8 mouse cellular contexts compared by ENCODE assay signal in genomic region chr10:7955634-7956121, GRCm38 (mm10). TPM values are rescaled to one million over a fixed set of nuclear protein-coding genes. Genes with fewer than 3 reads are reported as not detected.
DNase-seq lines count a peak whose midpoint lies in the region; ATAC-seq and TF ChIP-seq lines count a peak whose summit lies in the region.

No protein-coding gene starts in this region.

- peak overlapping the region; percentile 80 for H3K4me2 ChIP-seq in forebrain, postnatal 0 days (ENCODE audit: low read depth)
- peak overlapping the region; percentile 93 for H3K4me2 ChIP-seq in hindbrain, embryonic 16.5 days (ENCODE audit: low read length)
- peak overlapping the region; percentile 84 for H3K4me2 ChIP-seq in neural tube, embryonic 12.5 days (replicated peaks)

- H3K9ac ChIP-seq in forebrain, postnatal 0 days: peak overlapping the region; percentile 98
- H3K9ac ChIP-seq in hindbrain, embryonic 16.5 days (ENCODE audit: low read depth, low read length): peak overlapping the region; percentile 100
- peak overlapping the region; percentile 96 for H3K9ac ChIP-seq in neural tube, embryonic 12.5 days

- H3K27ac ChIP-seq in kidney, adult 2 months (ENCODE audit: insufficient read depth, low read depth, low read length): no peak overlapping the region
- peak overlapping the region; percentile 98 for H3K27ac ChIP-seq in forebrain, postnatal 0 days (ENCODE audit: low read depth, low read length)
- peak overlapping the region; percentile 99 for H3K27ac ChIP-seq in hindbrain, embryonic 16.5 days (ENCODE audit: low read depth, low read length)
- peak overlapping the region; percentile 98 for H3K27ac ChIP-seq in neural tube, embryonic 12.5 days
- no peak overlapping the region for H3K27ac ChIP-seq in thymus, adult 2 months (ENCODE audit: control insufficient read depth, insufficient read depth, low read length)

- under 1% methylated on average over 38 of the region's 76 CpGs for WGBS in kidney, adult 2 months
- WGBS in forebrain, postnatal 0 days: 0% methylated on average over 31 of the region's 76 CpGs
- WGBS in hindbrain, embryonic 16.5 days: 0% methylated on average over 8 of the region's 76 CpGs
- WGBS in neural tube, embryonic 12.5 days: 0% methylated on average over 17 of the region's 76 CpGs
- WGBS in thymus, adult 2 months: 2% methylated on average over 31 of the region's 76 CpGs

- H3K27me3 ChIP-seq in kidney, adult 2 months (replicated peaks; ENCODE audit: control insufficient read depth, insufficient read depth, low read length): no peaks in the 10 kb centered on the region
- no peaks in the 10 kb centered on the region for H3K27me3 ChIP-seq in forebrain, postnatal 0 days (ENCODE audit: insufficient read depth, low read length)
- H3K27me3 ChIP-seq in hindbrain, embryonic 16.5 days (replicated peaks; ENCODE audit: control insufficient read depth, insufficient read depth, low read length): no peaks in the 10 kb centered on the region
- no peaks in the 10 kb centered on the region for H3K27me3 ChIP-seq in neural tube, embryonic 12.5 days (replicated peaks)
- no peaks in the 10 kb centered on the region for H3K27me3 ChIP-seq in thymus, adult 2 months (ENCODE audit: control insufficient read depth, insufficient read depth, low read length)

- ATAC-seq in forebrain, postnatal 0 days: peak; percentile 56
- ATAC-seq in hindbrain, embryonic 16.5 days: peak; percentile 66
- peak; percentile 73 for ATAC-seq in neural tube, embryonic 12.5 days (ENCODE audit: low FRiP score, low read depth)

- no peak for DNase-seq in kidney, adult 2 months
- DNase-seq in kidney, postnatal 14 days: no peak
- peak; percentile 38 for DNase-seq in brain, adult 2 months (ENCODE audit: low read depth, low spot score)
- DNase-seq in forebrain, postnatal 0 days: peak; percentile 48
- DNase-seq in liver: peak; percentile 57
- DNase-seq in thymus, adult 2 months: peak; percentile 51

- H3K4me3 ChIP-seq in kidney, adult 2 months (ENCODE audit: insufficient read depth, low read depth, low read length): peak overlapping the region; percentile 95
- peak overlapping the region; percentile 100 for H3K4me3 ChIP-seq in forebrain, postnatal 0 days (ENCODE audit: low read depth, low read length)
- H3K4me3 ChIP-seq in hindbrain, embryonic 16.5 days (ENCODE audit: low read length): peak overlapping the region; percentile 85
- peak overlapping the region; percentile 90 for H3K4me3 ChIP-seq in neural tube, embryonic 12.5 days
- H3K4me3 ChIP-seq in thymus, adult 2 months (ENCODE audit: control insufficient read depth, insufficient read depth, low read length): peak overlapping the region; percentile 65

- no peak for TF ChIP-seq POLR2A in kidney, adult 2 months (IDR thresholded peaks at IDR 0.05; ENCODE audit: low read depth, low read length)
- TF ChIP-seq POLR2A in thymus, adult 2 months (IDR thresholded peaks at IDR 0.05; ENCODE audit: control insufficient read depth, extremely low read depth, insufficient read depth, low read length, poor library complexity): no peak

- no peak for TF ChIP-seq CTCF in kidney, adult 2 months (conservative IDR thresholded peaks at IDR 0.05; ENCODE audit: insufficient read depth, insufficient read length, low read depth, low read length)
- no peak for TF ChIP-seq CTCF in forebrain, postnatal 0 days (IDR thresholded peaks at IDR 0.05; ENCODE audit: low read depth)
- TF ChIP-seq CTCF in thymus, adult 2 months (IDR thresholded peaks at IDR 0.05; ENCODE audit: borderline replicate concordance, control insufficient read depth, extremely low read depth, insufficient read depth, low read length, poor library complexity): no peak

- peaks cover 16% of the 10 kb centered on the region; the same call in 1 of the 2 replicates for H3K4me1 ChIP-seq in kidney, adult 2 months (ENCODE audit: control insufficient read depth, insufficient read depth, low read length)
- peaks cover 13% of the 10 kb centered on the region for H3K4me1 ChIP-seq in forebrain, postnatal 0 days (ENCODE audit: insufficient read depth)
- H3K4me1 ChIP-seq in hindbrain, embryonic 16.5 days (ENCODE audit: control insufficient read depth, insufficient read depth, low read depth, low read length): peaks cover 19% of the 10 kb centered on the region
- H3K4me1 ChIP-seq in neural tube, embryonic 12.5 days: peaks cover 15% of the 10 kb centered on the region
- H3K4me1 ChIP-seq in thymus, adult 2 months (replicated peaks; ENCODE audit: control insufficient read depth, insufficient read depth, low read length): peaks cover 4% of the 10 kb centered on the region; the same call in 1 of the 2 replicates

- no peaks in the 10 kb centered on the region for H3K9me3 ChIP-seq in forebrain, postnatal 0 days (ENCODE audit: low read length)
- H3K9me3 ChIP-seq in hindbrain, embryonic 16.5 days (ENCODE audit: control insufficient read depth, low read length): no peaks in the 10 kb centered on the region
- no peaks in the 10 kb centered on the region for H3K9me3 ChIP-seq in neural tube, embryonic 12.5 days

- no peaks in the 10 kb centered on the region for H3K36me3 ChIP-seq in kidney, adult 2 months (ENCODE audit: control insufficient read depth, insufficient read depth, low read length)
- no peaks in the 10 kb centered on the region for H3K36me3 ChIP-seq in forebrain, postnatal 0 days (ENCODE audit: insufficient read depth)
- H3K36me3 ChIP-seq in hindbrain, embryonic 16.5 days (ENCODE audit: control insufficient read depth, insufficient read depth, low read length): no peaks in the 10 kb centered on the region
- no peaks in the 10 kb centered on the region for H3K36me3 ChIP-seq in neural tube, embryonic 12.5 days
- H3K36me3 ChIP-seq in thymus, adult 2 months (ENCODE audit: control insufficient read depth, insufficient read depth, low read length): no peaks in the 10 kb centered on the region

RNA-seq across cellular contexts. Expression of gene Tab2, which starts 0.4 kb away (rescaled TPM):
- 35.8 and 44.1 TPM in 2 replicates for polyA plus RNA-seq in kidney, adult 2 months (2012; rRNA removed)
- 45.1 and 62.4 TPM in 2 replicates for total RNA-seq in forebrain, postnatal 0 days (2014; rRNA removed)
- 6.3 and 9.8 TPM in 2 replicates for polyA plus RNA-seq in forebrain, postnatal 0 days (2015; fragmentation: Nextera tagmentation; extraction: Ambion mirVana)
- polyA plus RNA-seq in hindbrain, embryonic 16.5 days (2015; fragmentation: Nextera tagmentation; extraction: Ambion mirVana): 12.3 and 12.4 TPM in 2 replicates
- 18.3 and 19.4 TPM in 2 replicates for polyA plus RNA-seq in neural tube, embryonic 12.5 days (2016; fragmentation: Nextera tagmentation; extraction: Ambion mirVana)
- 75.7 and 78.1 TPM in 2 replicates for polyA plus RNA-seq in thymus, adult 2 months (2012; rRNA removed)

Comparison
In these comparisons a context has a peak if more than half of its experiments do, and no peak if none do; other contexts are left out.
1. DNase-seq: peak in brain, adult 2 months (single experiment), forebrain, postnatal 0 days (single experiment), liver (single experiment) and thymus, adult 2 months (single experiment); none in kidney, adult 2 months (single experiment) and kidney, postnatal 14 days (single experiment).
2. H3K27ac ChIP-seq: peak in forebrain, postnatal 0 days (single experiment), hindbrain, embryonic 16.5 days (single experiment) and neural tube, embryonic 12.5 days (single experiment); none in kidney, adult 2 months (single experiment) and thymus, adult 2 months (single experiment).
3. Peak in every context shown above with its lines, with median percentiles within 50 percentile points of each other: H3K4me3 ChIP-seq, ATAC-seq, H3K4me2 ChIP-seq and H3K9ac ChIP-seq.